Mouse (Mus musculus) spleen, adult 2 months (tissue): ENCODE results near the gene Nrp1.

Experiments
- CTCF ChIP-seq: fragments of 200-500 bp; IDR thresholded peaks from 2 replicates; pipeline ENCODE4 v1.5.1; 2011; ENCODE audit warnings: mild to moderate bottlenecking, inconsistent platforms; ENCODE audit not compliant: insufficient read depth, insufficient read length, insufficient replicate concordance; ENCODE audit errors: extremely low read depth
- POLR2A ChIP-seq: fragments of 200-500 bp; IDR thresholded peaks from 2 replicates; pipeline ENCODE4 v1.6.1; 2011; ENCODE audit warnings: low read depth, low read length, inconsistent platforms

GRCm38 (mm10) chr8:128386963-128387621 lies 28.7 kb downstream of the Nrp1 start:
- no peak for TF ChIP-seq CTCF
- no peak for TF ChIP-seq POLR2A
